Mouse (Mus musculus): ENCODE measurements around the gene Jmjd7.

DNA sequence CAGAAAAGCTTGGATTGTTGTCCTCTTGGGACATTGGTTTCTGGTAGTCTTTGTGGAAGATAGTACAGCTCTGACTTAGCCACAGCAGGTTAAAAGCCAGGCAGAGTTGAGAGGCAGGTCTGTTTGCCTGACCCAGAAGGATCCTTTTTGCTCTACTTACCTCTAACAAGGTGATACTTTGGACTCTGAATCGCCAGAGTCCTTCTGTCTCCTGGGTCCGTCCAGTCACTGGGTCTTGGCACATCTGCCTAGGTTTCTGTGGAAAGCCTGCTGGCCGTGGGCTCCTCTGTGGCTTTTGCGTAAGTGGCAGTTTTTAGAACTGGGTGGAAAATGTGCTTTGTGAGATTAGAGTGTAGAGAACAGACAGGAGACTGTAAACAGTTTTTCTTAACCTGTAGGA is 38.3 kb upstream of the Jmjd7 start:
- TF ChIP-seq CTCF (IDR thresholded peaks at IDR 0.05; ENCODE audit: control insufficient read depth, insufficient read depth, low read length) (no peak), POLR2A (IDR thresholded peaks at IDR 0.05; ENCODE audit: borderline replicate concordance, control insufficient read depth, low read depth, low read length) (no peak)
